Comparison of ENCODE assay signal across 8 mouse cellular contexts in the genomic region with DNA sequence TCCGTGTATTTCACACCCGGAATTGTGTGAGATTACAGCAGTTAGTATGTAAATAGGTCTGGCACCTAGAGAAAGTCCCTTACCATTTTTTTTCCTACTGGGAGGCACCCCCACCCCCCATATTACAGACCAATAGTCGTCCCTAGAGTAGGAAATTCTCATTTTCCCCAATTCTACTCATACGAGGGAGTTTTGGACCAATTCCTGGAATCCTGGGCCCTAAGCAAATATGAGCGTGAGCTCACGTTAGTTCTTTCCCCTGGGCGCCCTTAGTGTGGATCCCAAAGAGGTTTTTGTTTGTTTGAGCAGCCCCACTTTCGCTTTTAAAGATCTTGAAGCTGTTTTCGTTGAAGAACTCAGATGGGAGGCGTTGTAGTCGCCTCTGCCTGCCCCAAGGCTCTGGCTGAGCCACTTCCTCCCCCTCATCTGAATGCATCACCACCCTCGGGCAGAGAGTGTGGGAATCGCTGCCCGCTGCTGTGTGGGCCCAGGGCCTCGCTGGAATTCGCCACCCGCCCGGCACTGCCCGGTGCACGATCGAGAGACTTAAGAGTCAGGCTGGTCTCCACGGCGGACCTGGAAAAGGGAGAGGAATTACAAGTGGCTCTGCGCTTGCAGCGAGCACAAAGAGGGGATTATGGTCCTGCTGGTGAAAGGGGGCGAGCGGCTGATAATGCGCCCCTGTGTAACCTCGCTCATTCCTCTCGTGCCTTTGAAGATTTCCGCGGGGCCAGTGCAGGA.
DNase-seq lines count a peak whose midpoint lies in the region; ATAC-seq and TF ChIP-seq lines count a peak whose summit lies in the region.

No protein-coding gene starts in this region.

- H3K27me3 ChIP-seq in hindbrain, embryonic 15.5 days = no peaks in the 10 kb centered on the region

- peak overlapping the region; percentile 75 for H3K27ac ChIP-seq in hindbrain, embryonic 15.5 days (replicated peaks)
- peak overlapping the region; percentile 88 for H3K27ac ChIP-seq in left cerebral cortex, adult 2 months

- intact Hi-C loops in left cerebral cortex, adult 2 months (cut with DNase I) = loop anchor here (2.0 kb wide), 1 partner anchor 16 kb away; no protein-coding TSS in a partner anchor

- H3K36me3 ChIP-seq in hindbrain, embryonic 15.5 days = no peaks in the 10 kb centered on the region

- peak overlapping the region; percentile 63 for H3K4me2 ChIP-seq in hindbrain, embryonic 15.5 days

- H3K9me3 ChIP-seq in hindbrain, embryonic 15.5 days = no peaks in the 10 kb centered on the region

- H3K4me3 ChIP-seq in hindbrain, embryonic 15.5 days = peak overlapping the region; percentile 36
- peak overlapping the region; percentile 45 for H3K4me3 ChIP-seq in left cerebral cortex, adult 2 months

- peak; percentile 95 for ATAC-seq in hindbrain, embryonic 15.5 days (ENCODE audit: low FRiP score, low read depth)

- peak; percentile 35 for DNase-seq in R1 (ENCODE audit: low read depth, low spot score)
- DNase-seq in cerebellum, adult 9-10 months = peak; percentile 58
- DNase-seq in frontal cortex, postnatal 14 days (ENCODE audit: low spot score in 2 of 2) = peak; percentile 57 to 60
- DNase-seq in left cerebral cortex, adult 2 months (ENCODE audit: extremely low spot score in 1 of 2, low spot score in 2 of 2) = peak; percentile 61 to 63
- peak; percentile 43 to 56 for DNase-seq in lung, postnatal 4 days
- peak; percentile 56 for DNase-seq in right cerebral cortex, adult 18-20 months
- DNase-seq in urinary bladder, postnatal 4 days (ENCODE audit: low spot score in 2 of 2) = peak; percentile 31 to 68

- WGBS in hindbrain, embryonic 15.5 days = 5% methylated on average over 32 of the region's 32 CpGs

- no peak for TF ChIP-seq CTCF in left cerebral cortex, adult 2 months (IDR thresholded peaks at IDR 0.05)

- peaks cover 17% of the 10 kb centered on the region for H3K4me1 ChIP-seq in hindbrain, embryonic 15.5 days (replicated peaks)

- H3K9ac ChIP-seq in hindbrain, embryonic 15.5 days = peak overlapping the region; percentile 42

Comparison
In these comparisons a context has a peak if more than half of its experiments do, and no peak if none do; other contexts are left out.
1. Peak in every context shown above with its lines: DNase-seq, ATAC-seq, H3K4me3 ChIP-seq and H3K27ac ChIP-seq.